Mouse (Mus musculus) G1E (cell line): ENCODE measurements around the gene Tmem219. TPM values are rescaled to one million over a fixed set of nuclear protein-coding genes. Genes with fewer than 3 reads are reported as not detected.
A peak's percentile ranks its signal among the peaks of the same experiment; 100 is the strongest.

Experiments used
- ATAC-seq: 2 replicates; pipeline ENCODE4 v1.8.0; 2016; ENCODE audit warnings: mild to moderate bottlenecking; ENCODE audit not compliant: insufficient number of reproducible peaks, poor library complexity, low FRiP score, severe bottlenecking; ENCODE audit errors: extremely low read depth
- DNase-seq: peaks from one replicate; pipeline ENCODE4 v3.0.0; 2012; ENCODE audit warnings: low spot score
- H3K27me3 ChIP-seq: 2 replicates; pipeline ENCODE4 v1.6.1; 2012; ENCODE audit warnings: mild to moderate bottlenecking, low read length, inconsistent platforms; ENCODE audit not compliant: insufficient read depth
- H3K36me3 ChIP-seq: replicated peaks from 2 replicates; pipeline ENCODE3; 2012; ENCODE audit warnings: mild to moderate bottlenecking, inconsistent platforms
- H3K4me1 ChIP-seq: 2 replicates; pipeline ENCODE4 v1.6.1; 2012; ENCODE audit warnings: low read depth, low read length, inconsistent platforms, mixed read lengths; ENCODE audit not compliant: insufficient read depth
- H3K4me3 ChIP-seq: 2 replicates; pipeline ENCODE4 v1.5.1; 2012; ENCODE audit warnings: low read depth, mild to moderate bottlenecking, inconsistent platforms, low read length, moderate library complexity, mixed read lengths
- H3K9me3 ChIP-seq: replicated peaks from 2 replicates; pipeline ENCODE4 v1.6.1; 2012; ENCODE audit warnings: inconsistent platforms
- CTCF ChIP-seq: IDR thresholded peaks from 2 replicates; pipeline ENCODE4 v1.5.1; 2012; ENCODE audit warnings: low read depth, low read length, inconsistent platforms, mixed read lengths
- GATA1 ChIP-seq: IDR thresholded peaks from 2 replicates; pipeline ENCODE4 v1.6.1; 2012; ENCODE audit warnings: borderline replicate concordance, low read length, inconsistent platforms, mixed read lengths
- GATA2 ChIP-seq: IDR thresholded peaks from 2 replicates; pipeline ENCODE4 v1.6.1; 2012; ENCODE audit warnings: low read depth, low read length, inconsistent platforms, borderline replicate concordance
- POLR2AphosphoS5 ChIP-seq: IDR thresholded peaks from 2 replicates; pipeline ENCODE4 v1.6.1; 2012; ENCODE audit warnings: low read depth, low read length, inconsistent platforms; ENCODE audit not compliant: insufficient replicate concordance
- TAL1 ChIP-seq: conservative IDR thresholded peaks from 2 replicates; pipeline ENCODE4 v1.6.1; 2012; ENCODE audit warnings: low read depth, low read length, inconsistent platforms, mixed read lengths
- polyA plus RNA-seq: library from polyadenylated mRNA; stranded (reverse); fragments of >175 nt; gene quantifications from 2 replicates; pipeline ENCODE4 v1.2.3, GENCODE M21; 2012
- total RNA-seq, 2 experiments: library from RNA; stranded (forward) in 1 of 2; stranded (reverse) in 1 of 2; fragments of 200-1000 nt in 1 of 2; fragments of >200 nt in 1 of 2; fragmentation: Nextera tagmentation in 1 of 2; gene quantifications; 2 replicates each; pipeline ENCODE4 v1.2.3; 2014 to 2017

Gene Tmem219
- total and polyA plus RNA-seq, 3 experiments, result 32.9 to 66.6 (median 38.7) TPM

- Histone ChIP-seq H3K36me3 (peaks cover 100% of the 10 kb centered on the region), H3K27me3 (no peaks in the 10 kb centered on the region), H3K9me3 (no peaks in the 10 kb centered on the region), H3K4me1 (peaks cover 32% of the 10 kb centered on the region), H3K4me3 (no peak overlapping the region)
- no peak for DNase-seq
- TF ChIP-seq CTCF (no peak), POLR2AphosphoS5 (no peak), GATA1 (no peak), GATA2 (no peak), TAL1 (no peak)
- ATAC-seq, result no peak
Observed at GRCm38 (mm10) chr7:126877239-126877638, 45.5 kb downstream of the Tmem219 start.

- Histone ChIP-seq H3K9me3 (no peaks in the 10 kb centered on the region), H3K36me3 (peaks cover 100% of the 10 kb centered on the region), H3K4me3 (no peak overlapping the region), H3K27me3 (no peaks in the 10 kb centered on the region), H3K4me1 (peaks cover 30% of the 10 kb centered on the region)
- no peak for DNase-seq
- no peak for ATAC-seq
- TF ChIP-seq POLR2AphosphoS5, result no peak
- TF ChIP-seq GATA1, result no peak
- no peak for TF ChIP-seq CTCF
- no peak for TF ChIP-seq TAL1
- no peak for TF ChIP-seq GATA2
Observed at GRCm38 (mm10) chr7:126870520-126870891, 52.2 kb downstream of the Tmem219 start.

- TF ChIP-seq GATA2, result no peak
- no peak for TF ChIP-seq GATA1
- no peak for TF ChIP-seq TAL1
- TF ChIP-seq POLR2AphosphoS5, result no peak
- TF ChIP-seq CTCF, result no peak
- H3K9me3 ChIP-seq, result no peaks in the 10 kb centered on the region
- ATAC-seq (no peak), DNase-seq (no peak)
- H3K4me1 ChIP-seq, result peaks cover 30% of the 10 kb centered on the region
- no peaks in the 10 kb centered on the region for H3K27me3 ChIP-seq
- peaks cover 100% of the 10 kb centered on the region for H3K36me3 ChIP-seq
- no peak overlapping the region for H3K4me3 ChIP-seq
Observed at GRCm38 (mm10) chr7:126869780-126870519, 52.8 kb downstream of the Tmem219 start.

GRCm38 (mm10) chr7:126868003-126868402 lies 54.7 kb downstream of the Tmem219 start:
- H3K27me3 ChIP-seq, result no peaks in the 10 kb centered on the region
- peaks cover 46% of the 10 kb centered on the region for H3K4me1 ChIP-seq
- ATAC-seq (no peak), DNase-seq (no peak)
- 0 out of 2 replicates have a peak, but pooled peaks cover 3% of the 10 kb centered on the region for H3K9me3 ChIP-seq
- no peak overlapping the region for H3K4me3 ChIP-seq
- TF ChIP-seq POLR2AphosphoS5 (no peak), CTCF (no peak), GATA2 (no peak), GATA1 (no peak), TAL1 (no peak)
- H3K36me3 ChIP-seq, result peaks cover 100% of the 10 kb centered on the region

GRCm38 (mm10) chr7:126867534-126867933 lies 55.2 kb downstream of the Tmem219 start:
- 0 out of 2 replicates have a peak, but pooled peaks cover 3% of the 10 kb centered on the region for H3K9me3 ChIP-seq
- ATAC-seq, result no peak
- no peak overlapping the region for H3K4me3 ChIP-seq
- TF ChIP-seq CTCF (no peak), POLR2AphosphoS5 (no peak), TAL1 (no peak), GATA2 (no peak), GATA1 (no peak)
- no peak for DNase-seq
- H3K27me3 ChIP-seq, result no peaks in the 10 kb centered on the region
- H3K36me3 ChIP-seq, result peaks cover 98% of the 10 kb centered on the region
- peaks cover 51% of the 10 kb centered on the region for H3K4me1 ChIP-seq

- no peak for TF ChIP-seq TAL1
- TF ChIP-seq CTCF, result no peak
- TF ChIP-seq GATA1, result no peak
- TF ChIP-seq POLR2AphosphoS5, result no peak
- no peak for TF ChIP-seq GATA2
- no peak for DNase-seq
- H3K9me3 ChIP-seq, result 0 out of 2 replicates have a peak, but pooled peaks cover 3% of the 10 kb centered on the region
- H3K4me1 ChIP-seq, result peaks cover 65% of the 10 kb centered on the region
- no peaks in the 10 kb centered on the region for H3K27me3 ChIP-seq
- H3K4me3 ChIP-seq, result peak overlapping the region; percentile 75; the same call in 1 of the 2 replicates
- no peak for ATAC-seq
- peaks cover 84% of the 10 kb centered on the region for H3K36me3 ChIP-seq
Observed at GRCm38 (mm10) chr7:126863791-126864190, 58.9 kb downstream of the Tmem219 start.
